Mouse (Mus musculus): Measurements from ENCODE around the gene Alkal2. TPM values are rescaled to one million over a fixed set of nuclear protein-coding genes. Genes with fewer than 3 reads are reported as not detected.
A peak's percentile ranks its signal among the peaks of the same experiment; 100 is the strongest.

Alkal2 gene
- polyA plus RNA-seq, 1 experiment from 2014 or later = 4.6 TPM

DNA sequence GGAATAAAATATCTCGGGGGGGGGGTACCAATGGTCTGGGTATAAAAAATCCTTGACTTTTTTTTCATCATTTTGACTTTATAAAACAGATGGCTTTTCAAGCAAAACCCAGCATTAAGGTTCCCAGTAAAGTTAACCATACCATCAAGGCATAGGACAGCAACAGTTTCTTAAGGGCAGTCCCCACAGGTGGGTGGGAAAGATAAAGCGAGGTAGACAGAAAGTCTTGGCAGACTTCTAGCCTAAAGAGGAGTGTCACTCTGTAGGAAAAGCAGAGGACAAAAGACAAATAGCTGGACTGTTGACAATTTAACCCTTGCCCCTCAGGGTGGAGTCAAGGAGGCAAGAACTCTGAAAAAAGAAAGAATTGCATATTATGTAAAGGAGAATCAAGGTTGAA is 25.8 kb downstream of the Alkal2 start:
- DNase-seq (ENCODE audit: low spot score) (no peak), ATAC-seq (ENCODE audit: low read depth) (no peak)
- Histone ChIP-seq H3K9me3 (ENCODE audit: control insufficient read depth, low read length) (no peaks in the 10 kb centered on the region), H3K27me3 (replicated peaks; ENCODE audit: control insufficient read depth, insufficient read depth, low read length) (no peaks in the 10 kb centered on the region), H3K4me1 (ENCODE audit: control insufficient read depth, insufficient read depth, low read length) (peaks cover 13% of the 10 kb centered on the region), H3K4me2 (ENCODE audit: low read depth, low read length) (peak overlapping the region; percentile 89; the same call in 1 of the 2 replicates), H3K9ac (ENCODE audit: low read depth, low read length) (no peak overlapping the region), H3K27ac (replicated peaks; ENCODE audit: low read depth, low read length) (no peak overlapping the region), H3K4me3 (ENCODE audit: low read depth, low read length) (no peak overlapping the region), H3K36me3 (ENCODE audit: control insufficient read depth, insufficient read depth, low read length) (peaks cover 2% of the 10 kb centered on the region; the same call in 1 of the 2 replicates)
- WGBS = 92% methylated on average over 2 of the region's 2 CpGs

DNA sequence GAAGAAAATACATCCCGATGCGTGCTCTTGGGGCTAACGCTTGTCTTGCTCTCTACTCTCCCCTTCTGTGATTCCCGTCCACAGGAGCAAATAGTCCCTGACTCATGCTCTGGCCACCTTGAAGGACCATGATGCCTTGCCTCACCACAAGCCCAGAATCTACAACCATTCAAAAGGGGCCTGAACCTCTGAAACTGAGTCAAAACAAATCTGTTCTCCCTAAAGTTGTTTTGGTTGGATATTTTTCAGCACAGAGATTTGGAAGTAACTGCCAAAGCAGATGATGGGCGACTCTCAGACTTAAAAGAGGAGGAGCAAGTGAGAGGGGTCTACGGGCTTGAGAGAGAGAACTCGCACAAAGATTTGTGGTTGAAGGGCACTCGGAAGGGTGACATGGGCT is 26.7 kb downstream of the Alkal2 start:
- Histone ChIP-seq H3K27ac (replicated peaks; ENCODE audit: low read depth, low read length) (peak overlapping the region; percentile 80), H3K9me3 (ENCODE audit: control insufficient read depth, low read length) (no peaks in the 10 kb centered on the region), H3K4me1 (ENCODE audit: control insufficient read depth, insufficient read depth, low read length) (peaks cover 13% of the 10 kb centered on the region), H3K4me3 (ENCODE audit: low read depth, low read length) (peak overlapping the region; percentile 76), H3K36me3 (ENCODE audit: control insufficient read depth, insufficient read depth, low read length) (no peaks in the 10 kb centered on the region; the same call in 1 of the 2 replicates), H3K9ac (ENCODE audit: low read depth, low read length) (peak overlapping the region; percentile 92), H3K4me2 (ENCODE audit: low read depth, low read length) (peak overlapping the region; percentile 89), H3K27me3 (replicated peaks; ENCODE audit: control insufficient read depth, insufficient read depth, low read length) (no peaks in the 10 kb centered on the region)
- 19% methylated on average over 8 of the region's 8 CpGs for WGBS
- DNase-seq (ENCODE audit: low spot score) (peak; percentile 27), ATAC-seq (ENCODE audit: low read depth) (no peak)

DNA sequence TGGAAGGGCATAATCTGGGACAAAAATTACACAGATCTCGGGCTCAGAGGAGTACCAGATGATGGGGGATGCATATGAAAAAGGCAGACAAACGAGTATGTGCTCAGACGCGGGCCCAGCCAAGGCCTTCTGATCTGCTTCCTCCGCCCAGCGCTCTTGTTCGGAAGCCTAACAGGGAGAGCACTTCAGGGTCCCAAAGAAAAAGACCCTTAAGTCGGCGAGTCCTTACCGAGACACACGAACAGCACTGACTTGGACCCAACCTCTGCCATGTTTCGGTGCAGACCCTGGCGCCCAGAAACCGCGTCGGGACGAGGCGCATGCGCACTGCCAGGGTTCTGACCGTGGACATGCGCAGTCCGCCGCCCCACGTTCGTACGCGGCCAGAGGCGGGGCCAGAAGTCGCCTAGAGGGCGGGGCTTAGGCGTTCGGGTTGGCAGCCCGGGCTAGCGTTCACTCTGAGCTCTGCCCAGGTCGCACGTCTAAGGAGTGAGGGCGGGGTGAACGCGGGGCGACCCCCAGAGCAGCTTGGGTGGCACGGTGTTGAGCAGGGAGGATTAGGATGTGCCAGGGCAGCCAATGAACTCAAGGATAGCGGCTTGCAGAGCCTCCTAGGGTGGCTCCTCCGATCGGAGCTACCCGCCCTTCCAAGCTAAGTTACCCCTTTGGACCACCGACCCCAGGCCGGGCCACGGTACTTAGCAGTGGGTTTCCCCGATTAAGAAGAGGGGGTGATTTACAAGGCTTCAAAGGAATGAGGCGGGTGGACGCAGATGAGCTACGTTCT is 27.3 kb downstream of the Alkal2 start, which contains the start of the genes Acp1 and Sh3yl1:
Gene Acp1 (minus strand): TSS at position 329 of the 787 bp plus-strand sequence.
Gene Sh3yl1 (plus strand): TSS at position 408 of the 787 bp plus-strand sequence.
- Histone ChIP-seq H3K27ac (replicated peaks; ENCODE audit: low read depth, low read length) (peak within 1 kb of the TSS; percentile 80), H3K9me3 (ENCODE audit: control insufficient read depth, low read length) (peaks cover 5% of the 10 kb centered on the region; the same call in 1 of the 2 replicates), H3K36me3 (ENCODE audit: control insufficient read depth, insufficient read depth, low read length) (no peaks in the 10 kb centered on the region; the same call in 1 of the 2 replicates), H3K4me2 (ENCODE audit: low read depth, low read length) (peak within 1 kb of the TSS; percentile 89), H3K4me1 (ENCODE audit: control insufficient read depth, insufficient read depth, low read length) (peaks cover 13% of the 10 kb centered on the region), H3K4me3 (ENCODE audit: low read depth, low read length) (peak within 1 kb of the TSS; percentile 76), H3K27me3 (replicated peaks; ENCODE audit: control insufficient read depth, insufficient read depth, low read length) (no peaks in the 10 kb centered on the region), H3K9ac (ENCODE audit: low read depth, low read length) (peak within 1 kb of the TSS; percentile 92)
- WGBS = under 1% methylated on average over 39 of the region's 52 CpGs
- peak; percentile 97 for ATAC-seq (ENCODE audit: low read depth)
- peak; percentile 96 for DNase-seq (ENCODE audit: low spot score)

DNA sequence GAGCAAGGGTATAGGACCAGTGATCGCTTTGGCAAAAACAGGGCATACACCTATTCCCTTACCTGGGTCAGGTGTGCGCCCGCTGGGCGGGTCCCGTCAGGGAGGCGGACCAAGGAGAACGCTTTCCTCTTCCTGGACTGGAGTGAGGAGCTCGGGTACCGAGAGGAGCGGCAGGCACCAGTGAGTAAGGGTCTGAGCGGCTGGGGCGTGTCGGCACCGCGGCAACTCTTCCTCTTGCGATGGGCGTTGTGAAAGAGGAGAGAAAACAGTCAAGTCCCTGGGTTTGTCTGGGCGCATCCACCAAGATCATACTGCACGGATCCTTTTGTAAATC is 27.9 kb downstream of the Alkal2 start:
- Histone ChIP-seq H3K4me3 (ENCODE audit: low read depth, low read length) (peak overlapping the region; percentile 76), H3K4me2 (ENCODE audit: low read depth, low read length) (peak overlapping the region; percentile 88), H3K36me3 (ENCODE audit: control insufficient read depth, insufficient read depth, low read length) (no peaks in the 10 kb centered on the region), H3K9me3 (ENCODE audit: control insufficient read depth, low read length) (peaks cover 5% of the 10 kb centered on the region; the same call in 1 of the 2 replicates), H3K4me1 (ENCODE audit: control insufficient read depth, insufficient read depth, low read length) (peaks cover 13% of the 10 kb centered on the region), H3K9ac (ENCODE audit: low read depth, low read length) (peak overlapping the region; percentile 92), H3K27me3 (replicated peaks; ENCODE audit: control insufficient read depth, insufficient read depth, low read length) (no peaks in the 10 kb centered on the region), H3K27ac (replicated peaks; ENCODE audit: low read depth, low read length) (no peak overlapping the region)
- ATAC-seq (ENCODE audit: low read depth) = peak; percentile 84
- WGBS = under 1% methylated on average over 18 of the region's 19 CpGs
- DNase-seq (ENCODE audit: low spot score) = peak; percentile 67

DNA sequence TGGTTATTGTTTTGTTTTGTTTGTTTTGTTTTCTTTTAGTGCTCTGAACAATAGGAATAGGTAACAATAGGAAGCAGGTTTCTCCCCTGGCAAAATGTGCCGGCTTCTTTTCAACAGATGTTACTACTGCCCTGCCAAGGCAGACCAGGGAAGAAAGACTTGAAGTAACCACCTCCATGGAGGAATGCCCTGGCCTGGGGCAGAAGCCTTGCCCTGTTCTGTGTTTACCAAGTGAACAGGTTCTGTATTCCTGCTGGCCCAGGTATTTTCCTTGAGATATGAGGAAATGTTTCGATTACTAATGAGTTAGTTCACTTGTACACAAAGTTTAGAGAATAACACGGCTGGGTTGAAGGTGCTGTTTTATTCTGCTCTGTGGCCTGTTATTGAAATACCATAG is 28.7 kb downstream of the Alkal2 start:
- H3K9ac ChIP-seq (ENCODE audit: low read depth, low read length) = no peak overlapping the region
- no peaks in the 10 kb centered on the region for H3K27me3 ChIP-seq (replicated peaks; ENCODE audit: control insufficient read depth, insufficient read depth, low read length)
- H3K36me3 ChIP-seq (ENCODE audit: control insufficient read depth, insufficient read depth, low read length) = no peaks in the 10 kb centered on the region
- H3K4me1 ChIP-seq (ENCODE audit: control insufficient read depth, insufficient read depth, low read length) = peaks cover 13% of the 10 kb centered on the region
- peak overlapping the region; percentile 76; the same call in 1 of the 2 replicates for H3K4me3 ChIP-seq (ENCODE audit: low read depth, low read length)
- H3K4me2 ChIP-seq (ENCODE audit: low read depth, low read length) = peak overlapping the region; percentile 88
- 60% methylated on average over 3 of the region's 3 CpGs for WGBS
- peaks cover 5% of the 10 kb centered on the region; the same call in 1 of the 2 replicates for H3K9me3 ChIP-seq (ENCODE audit: control insufficient read depth, low read length)
- ATAC-seq (ENCODE audit: low read depth) = no peak
- H3K27ac ChIP-seq (replicated peaks; ENCODE audit: low read depth, low read length) = no peak overlapping the region
- no peak for DNase-seq (ENCODE audit: low spot score)

DNA sequence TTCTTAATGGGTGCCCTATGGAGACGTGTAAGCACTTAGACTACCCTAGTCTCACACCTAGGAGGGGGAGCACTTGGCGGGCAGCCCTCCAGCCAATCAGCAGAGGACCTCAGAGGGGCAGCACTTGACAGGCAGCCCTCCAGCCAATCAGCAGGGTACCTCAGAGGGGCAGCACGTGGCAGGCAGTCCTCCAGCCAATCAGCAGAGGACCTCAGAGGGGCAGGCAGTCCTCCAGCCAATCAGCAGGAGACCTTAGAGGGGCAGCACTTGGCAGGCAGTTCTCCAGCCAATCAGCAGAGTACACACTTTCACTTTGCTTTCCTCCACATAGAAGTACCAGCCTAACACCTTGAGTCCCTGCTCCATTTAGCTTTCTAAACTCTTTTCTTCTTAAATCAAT is 38.3 kb downstream of the Alkal2 start:
- ATAC-seq (ENCODE audit: low read depth) (no peak), DNase-seq (ENCODE audit: low spot score) (no peak)
- no peak overlapping the region for H3K4me2 ChIP-seq (ENCODE audit: low read depth, low read length)
- H3K9me3 ChIP-seq (ENCODE audit: control insufficient read depth, low read length) = no peaks in the 10 kb centered on the region
- no peak overlapping the region for H3K9ac ChIP-seq (ENCODE audit: low read depth, low read length)
- H3K27ac ChIP-seq (replicated peaks; ENCODE audit: low read depth, low read length) = no peak overlapping the region
- WGBS = 77% methylated on average over 3 of the region's 3 CpGs
- no peaks in the 10 kb centered on the region for H3K27me3 ChIP-seq (replicated peaks; ENCODE audit: control insufficient read depth, insufficient read depth, low read length)
- no peaks in the 10 kb centered on the region for H3K4me1 ChIP-seq (ENCODE audit: control insufficient read depth, insufficient read depth, low read length)
- no peaks in the 10 kb centered on the region for H3K36me3 ChIP-seq (ENCODE audit: control insufficient read depth, insufficient read depth, low read length)
- no peak overlapping the region for H3K4me3 ChIP-seq (ENCODE audit: low read depth, low read length)

DNA sequence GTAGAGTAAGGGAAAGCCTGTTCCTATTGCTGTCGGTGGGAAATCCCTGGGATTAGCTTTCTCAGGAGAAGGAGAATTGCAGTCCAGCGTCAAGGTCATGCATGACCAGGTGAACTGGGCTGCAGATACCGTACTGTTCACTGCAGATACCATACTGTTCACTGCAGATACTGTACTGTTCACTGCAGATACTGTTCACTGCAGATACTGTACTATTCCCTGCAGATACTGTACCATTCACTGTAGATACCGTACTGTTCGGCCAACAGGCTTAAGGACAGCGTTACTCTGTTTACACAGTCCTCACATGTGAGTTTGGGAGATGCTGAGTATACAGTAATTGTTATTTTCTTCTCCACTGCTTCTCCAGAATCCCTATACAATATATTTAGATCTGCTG is 44.1 kb downstream of the Alkal2 start:
- Histone ChIP-seq H3K27ac (replicated peaks; ENCODE audit: low read depth, low read length) (no peak overlapping the region), H3K4me3 (ENCODE audit: low read depth, low read length) (no peak overlapping the region), H3K4me1 (ENCODE audit: control insufficient read depth, insufficient read depth, low read length) (no peaks in the 10 kb centered on the region), H3K9me3 (ENCODE audit: control insufficient read depth, low read length) (no peaks in the 10 kb centered on the region), H3K27me3 (replicated peaks; ENCODE audit: control insufficient read depth, insufficient read depth, low read length) (no peaks in the 10 kb centered on the region), H3K36me3 (ENCODE audit: control insufficient read depth, insufficient read depth, low read length) (no peaks in the 10 kb centered on the region), H3K4me2 (ENCODE audit: low read depth, low read length) (no peak overlapping the region), H3K9ac (ENCODE audit: low read depth, low read length) (no peak overlapping the region)
- WGBS = 91% methylated on average over 6 of the region's 6 CpGs
- no peak for DNase-seq (ENCODE audit: low spot score)
- no peak for ATAC-seq (ENCODE audit: low read depth)

DNA sequence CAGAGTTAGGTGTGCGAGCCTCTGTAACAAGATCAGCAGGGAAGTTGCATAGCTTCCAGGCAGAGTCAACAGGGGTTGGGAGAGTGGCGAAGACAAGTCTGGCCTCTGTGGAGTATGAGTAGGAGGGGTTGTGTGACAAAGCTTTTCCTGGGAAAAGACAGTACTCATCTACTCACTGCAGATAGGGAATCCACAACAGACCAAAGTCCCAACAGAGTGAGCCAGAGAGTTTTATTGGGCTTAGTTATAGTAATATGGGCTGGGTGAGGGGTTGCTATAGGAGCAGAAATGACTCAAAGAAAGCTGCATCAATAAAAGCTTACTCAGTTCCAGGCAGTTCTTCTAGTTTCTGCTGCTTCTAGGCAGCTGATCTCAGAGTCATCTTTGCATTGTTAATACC is 49.2 kb downstream of the Alkal2 start:
- DNase-seq (ENCODE audit: low spot score) = no peak
- H3K9ac ChIP-seq (ENCODE audit: low read depth, low read length) = no peak overlapping the region
- H3K4me1 ChIP-seq (ENCODE audit: control insufficient read depth, insufficient read depth, low read length) = no peaks in the 10 kb centered on the region
- no peaks in the 10 kb centered on the region for H3K27me3 ChIP-seq (replicated peaks; ENCODE audit: control insufficient read depth, insufficient read depth, low read length)
- no peak overlapping the region for H3K4me3 ChIP-seq (ENCODE audit: low read depth, low read length)
- ATAC-seq (ENCODE audit: low read depth) = no peak
- no peak overlapping the region for H3K4me2 ChIP-seq (ENCODE audit: low read depth, low read length)
- 83% methylated on average over 2 of the region's 2 CpGs for WGBS
- no peak overlapping the region for H3K27ac ChIP-seq (replicated peaks; ENCODE audit: low read depth, low read length)
- no peaks in the 10 kb centered on the region for H3K36me3 ChIP-seq (ENCODE audit: control insufficient read depth, insufficient read depth, low read length)
- H3K9me3 ChIP-seq (ENCODE audit: control insufficient read depth, low read length) = no peaks in the 10 kb centered on the region

DNA sequence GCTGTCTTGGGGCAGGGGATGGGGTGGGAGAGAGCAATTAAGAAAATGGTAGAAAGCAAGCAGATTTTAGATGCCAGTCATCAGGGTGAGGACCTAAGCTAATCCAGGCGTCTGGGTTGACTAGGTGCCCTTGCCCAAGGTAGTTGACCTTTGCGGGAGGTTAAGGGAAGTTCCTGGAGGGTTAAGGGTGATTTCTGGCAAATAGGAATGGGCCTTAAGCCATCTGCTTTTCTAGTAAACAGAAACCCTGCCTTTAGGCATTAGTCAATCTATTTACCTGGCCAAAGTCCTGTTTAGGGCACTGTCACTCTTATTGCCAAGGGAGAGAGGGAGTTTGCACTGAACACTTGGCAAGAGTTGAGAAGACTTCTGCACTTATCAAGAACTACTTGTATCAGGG is 52.8 kb downstream of the Alkal2 start:
- Histone ChIP-seq H3K4me3 (ENCODE audit: low read depth, low read length) (no peak overlapping the region), H3K4me2 (ENCODE audit: low read depth, low read length) (no peak overlapping the region), H3K9ac (ENCODE audit: low read depth, low read length) (no peak overlapping the region), H3K4me1 (ENCODE audit: control insufficient read depth, insufficient read depth, low read length) (no peaks in the 10 kb centered on the region), H3K27me3 (replicated peaks; ENCODE audit: control insufficient read depth, insufficient read depth, low read length) (no peaks in the 10 kb centered on the region), H3K36me3 (ENCODE audit: control insufficient read depth, insufficient read depth, low read length) (peaks cover 18% of the 10 kb centered on the region; the same call in 1 of the 2 replicates), H3K9me3 (ENCODE audit: control insufficient read depth, low read length) (no peaks in the 10 kb centered on the region), H3K27ac (replicated peaks; ENCODE audit: low read depth, low read length) (no peak overlapping the region)
- no peak for DNase-seq (ENCODE audit: low spot score)
- ATAC-seq (ENCODE audit: low read depth) = no peak
- WGBS = 69% methylated on average over 2 of the region's 2 CpGs

All from embryonic facial prominence, embryonic 14.5 days (tissue).